ENCODE assay signal across 13 mouse cellular contexts in genomic region chr13:40705821-40706425, GRCm38 (mm10). TPM values are rescaled to one million over a fixed set of nuclear protein-coding genes. Genes with fewer than 3 reads are reported as not detected.
"Had no signal": no experiment of that assay in that cellular context is flagged by ENCODE, and none has a peak within 500 bp of the region (broad histone marks: within the 10 kb centered on the region; RNA-seq: fewer than 3 reads in every experiment).

No protein-coding gene starts in this region.

- H3K4me1 ChIP-seq: liver, embryonic 12.5 days had no signal

- H3K9me3 ChIP-seq: limb, embryonic 15.5 days; liver, embryonic 12.5 days; midbrain, embryonic 10.5 days; midbrain, embryonic 15.5 days had no signal

- H3K9ac ChIP-seq: limb, embryonic 15.5 days; liver, embryonic 12.5 days; lung, embryonic 14.5 days; midbrain, embryonic 15.5 days had no signal

- H3K4me3 ChIP-seq: liver, embryonic 12.5 days; midbrain, embryonic 15.5 days had no signal

- H3K36me3 ChIP-seq: limb, embryonic 15.5 days; liver, embryonic 12.5 days; midbrain, embryonic 10.5 days; midbrain, embryonic 15.5 days had no signal

- H3K4me2 ChIP-seq: liver, embryonic 12.5 days; lung, embryonic 14.5 days had no signal

- ATAC-seq: liver, embryonic 12.5 days; midbrain, embryonic 15.5 days had no signal

- DNase-seq: kidney, adult 11 months; kidney, postnatal 14 days; lung, embryonic 14.5 days; lung, postnatal 10 days; lung, postnatal 4 days; right cerebral cortex, adult 18-20 months; right cerebral cortex, postnatal 25 days; thymus, postnatal 36 days had no signal

- H3K27ac ChIP-seq: limb, embryonic 15.5 days; liver, embryonic 12.5 days; midbrain, embryonic 10.5 days; midbrain, embryonic 15.5 days had no signal

RNA-seq across cellular contexts. Expression of gene Tfap2a, which starts 32.3 kb away (rescaled TPM):
- polyA plus RNA-seq: liver, embryonic 16.5 days had no signal
